In the genomic region with DNA sequence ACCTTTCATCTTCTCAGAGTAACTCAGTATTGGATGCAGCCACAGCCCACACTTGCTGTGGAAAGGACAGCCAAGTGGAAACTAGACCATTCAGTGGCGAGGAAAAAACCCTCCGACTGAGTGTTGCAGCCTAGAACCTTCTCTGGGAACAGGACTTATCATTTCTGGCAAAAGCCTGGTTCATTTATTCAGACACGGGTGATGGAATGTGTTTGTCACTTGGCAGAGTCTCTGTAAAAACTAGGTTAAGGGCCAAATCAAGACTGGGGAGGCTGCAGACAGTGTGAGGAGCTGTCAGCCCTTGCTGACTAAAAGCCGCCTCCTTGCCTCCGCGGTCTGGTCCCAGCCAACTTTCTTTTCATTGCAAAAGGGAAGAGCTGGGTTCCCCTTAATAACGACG, we compare ENCODE assay signal across 8 mouse cellular contexts.
DNase-seq lines count a peak whose midpoint lies in the region; ATAC-seq and TF ChIP-seq lines count a peak whose summit lies in the region.
"Had no signal": no experiment of that assay in that cellular context is flagged by ENCODE, and none has a peak within 500 bp of the region (broad histone marks: within the 10 kb centered on the region; RNA-seq: fewer than 3 reads in every experiment).

No protein-coding gene starts in this region.

- peak; percentile 79 for ATAC-seq in heart, embryonic 15.5 days (replicated peaks; ENCODE audit: insufficient number of reproducible peaks, insufficient read depth, low FRiP score, low read depth)
- no peak for ATAC-seq in hindbrain, embryonic 12.5 days (ENCODE audit: low FRiP score)

- TF ChIP-seq CTCF in left cerebral cortex, adult 2 months (IDR thresholded peaks at IDR 0.05), result no peak

- WGBS in heart, embryonic 15.5 days, result 32% methylated on average over 8 of the region's 8 CpGs
- 76% methylated on average over 8 of the region's 8 CpGs for WGBS in hindbrain, embryonic 12.5 days

- peak; percentile 42 for DNase-seq in ovary, adult 18-20 months (ENCODE audit: low spot score)
- no peak for DNase-seq in ovary, postnatal 10 days (ENCODE audit: low spot score)
- peak; percentile 15 for DNase-seq in cerebellum, adult 11-12 months
- DNase-seq in lung, postnatal 25 days (ENCODE audit: low spot score), result peak; percentile 58
- no peak for DNase-seq in left cerebral cortex, adult 2 months (ENCODE audit: extremely low spot score in 1 of 2, low spot score in 2 of 2)

- no peaks in the 10 kb centered on the region for H3K36me3 ChIP-seq in heart, embryonic 15.5 days
- no peaks in the 10 kb centered on the region for H3K36me3 ChIP-seq in hindbrain, embryonic 12.5 days
- H3K36me3 ChIP-seq: forebrain, embryonic 10.5 days had no signal

- H3K4me2 ChIP-seq in heart, embryonic 15.5 days, result no peak overlapping the region
- H3K4me2 ChIP-seq in hindbrain, embryonic 12.5 days (replicated peaks), result no peak overlapping the region

- H3K4me3 ChIP-seq in heart, embryonic 15.5 days, result no peak overlapping the region
- H3K4me3 ChIP-seq in hindbrain, embryonic 12.5 days, result no peak overlapping the region
- no peak overlapping the region for H3K4me3 ChIP-seq in left cerebral cortex, adult 2 months
- H3K4me3 ChIP-seq: forebrain, embryonic 10.5 days had no signal

- H3K4me1 ChIP-seq in heart, embryonic 15.5 days (replicated peaks), result peaks cover 18% of the 10 kb centered on the region
- no peaks in the 10 kb centered on the region for H3K4me1 ChIP-seq in hindbrain, embryonic 12.5 days

- H3K9ac ChIP-seq in heart, embryonic 15.5 days, result no peak overlapping the region
- no peak overlapping the region for H3K9ac ChIP-seq in hindbrain, embryonic 12.5 days

- peak overlapping the region; percentile 50 for H3K27ac ChIP-seq in heart, embryonic 15.5 days
- H3K27ac ChIP-seq in hindbrain, embryonic 12.5 days, result no peak overlapping the region
- H3K27ac ChIP-seq in left cerebral cortex, adult 2 months, result no peak overlapping the region
- H3K27ac ChIP-seq: forebrain, embryonic 10.5 days had no signal

- intact Hi-C loops in left cerebral cortex, adult 2 months (cut with DNase I), result no loop called here

- H3K27me3 ChIP-seq in heart, embryonic 15.5 days, result no peaks in the 10 kb centered on the region
- H3K27me3 ChIP-seq in hindbrain, embryonic 12.5 days, result no peaks in the 10 kb centered on the region

- no peaks in the 10 kb centered on the region for H3K9me3 ChIP-seq in heart, embryonic 15.5 days (replicated peaks)
- H3K9me3 ChIP-seq in hindbrain, embryonic 12.5 days (replicated peaks), result no peaks in the 10 kb centered on the region
- H3K9me3 ChIP-seq: forebrain, embryonic 10.5 days had no signal

Comparison
In these comparisons a context has a peak if more than half of its experiments do, and no peak if none do; other contexts are left out.
1. DNase-seq: peak in ovary, adult 18-20 months (single experiment), cerebellum, adult 11-12 months (single experiment) and lung, postnatal 25 days (single experiment); none in ovary, postnatal 10 days (single experiment) and left cerebral cortex, adult 2 months (0 of 2).